Mouse (Mus musculus): Measurements from ENCODE around the gene Cntnap1. TPM values are rescaled to one million over a fixed set of nuclear protein-coding genes. Genes with fewer than 3 reads are reported as not detected.

The Cntnap1 gene
- total RNA-seq, 2 experiments from 2014 or later = 1.5 to 1.6 TPM

DNA sequence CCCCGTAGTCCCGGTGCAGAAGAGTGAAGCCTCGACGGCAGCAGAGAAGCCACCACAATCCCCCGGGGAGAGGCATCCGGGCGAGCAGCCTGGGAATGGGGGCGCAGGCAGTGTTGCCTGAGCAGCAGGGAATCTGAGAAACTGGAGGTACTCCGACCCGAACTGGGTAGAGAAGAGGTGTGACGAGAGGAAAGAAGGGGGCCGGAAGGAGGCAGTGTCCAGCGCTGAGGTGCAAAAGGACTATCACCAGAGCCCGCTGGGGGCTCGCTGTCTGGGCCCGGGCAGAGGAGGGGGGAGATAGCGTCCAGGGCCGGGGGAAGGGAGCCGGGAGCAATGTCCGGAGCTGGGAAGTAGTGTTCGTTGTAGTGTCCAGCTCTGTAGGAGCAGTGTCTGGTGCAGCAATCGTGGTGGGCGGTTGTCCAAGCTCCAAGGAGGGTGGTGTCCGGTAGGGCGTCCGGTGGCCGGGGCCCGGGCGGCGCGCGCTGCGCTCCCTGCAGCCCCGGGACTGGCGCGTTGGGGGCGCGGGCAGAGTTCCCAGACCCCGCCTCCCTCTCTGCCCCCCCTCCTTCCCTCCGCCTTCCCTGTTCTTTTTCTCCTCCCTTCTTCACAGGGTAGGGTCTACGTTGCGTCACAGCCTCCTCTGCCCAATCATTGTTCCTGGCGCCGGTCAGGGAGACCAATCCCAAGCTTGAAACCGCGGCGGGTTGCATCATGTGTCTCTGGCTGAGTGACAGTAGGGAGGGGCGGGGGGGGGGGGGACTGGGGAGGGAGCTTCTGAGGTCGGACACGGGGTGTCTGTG lies 688 bp downstream of the Cntnap1 start, which contains the start of gene Plekhh3:
TSS of gene Plekhh3 (minus strand) at position 541 of the 800 bp plus-strand sequence.
- peak; percentile 96 for DNase-seq

- peak; percentile 73 for DNase-seq
These were observed 1.6 kb downstream of the Cntnap1 start for GRCm38 (mm10) chr11:101171721-101172433.

GRCm38 (mm10) chr11:101172434-101172815 lies 2.1 kb downstream of the Cntnap1 start:
- DNase-seq = no peak

DNA sequence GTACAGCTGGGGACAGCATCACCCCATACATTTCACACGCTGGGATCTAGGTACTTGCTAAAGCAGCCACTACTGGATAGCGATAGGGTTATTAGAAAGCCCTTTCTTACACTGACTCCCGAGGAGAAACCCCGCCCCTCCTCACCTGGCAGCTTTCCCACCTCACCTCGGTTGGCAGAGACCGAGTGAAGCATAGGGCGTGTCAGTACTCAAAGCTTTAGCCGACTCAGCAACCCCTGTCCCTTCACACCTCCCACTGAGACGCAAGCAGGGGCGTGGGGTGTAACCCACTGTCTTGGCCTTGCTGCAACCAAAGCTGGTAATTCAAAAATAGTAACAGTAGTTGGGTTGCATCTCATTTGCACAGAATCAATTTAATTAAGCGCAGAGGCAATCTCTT lies 2.8 kb downstream of the Cntnap1 start:
- peak; percentile 63 for DNase-seq

DNA sequence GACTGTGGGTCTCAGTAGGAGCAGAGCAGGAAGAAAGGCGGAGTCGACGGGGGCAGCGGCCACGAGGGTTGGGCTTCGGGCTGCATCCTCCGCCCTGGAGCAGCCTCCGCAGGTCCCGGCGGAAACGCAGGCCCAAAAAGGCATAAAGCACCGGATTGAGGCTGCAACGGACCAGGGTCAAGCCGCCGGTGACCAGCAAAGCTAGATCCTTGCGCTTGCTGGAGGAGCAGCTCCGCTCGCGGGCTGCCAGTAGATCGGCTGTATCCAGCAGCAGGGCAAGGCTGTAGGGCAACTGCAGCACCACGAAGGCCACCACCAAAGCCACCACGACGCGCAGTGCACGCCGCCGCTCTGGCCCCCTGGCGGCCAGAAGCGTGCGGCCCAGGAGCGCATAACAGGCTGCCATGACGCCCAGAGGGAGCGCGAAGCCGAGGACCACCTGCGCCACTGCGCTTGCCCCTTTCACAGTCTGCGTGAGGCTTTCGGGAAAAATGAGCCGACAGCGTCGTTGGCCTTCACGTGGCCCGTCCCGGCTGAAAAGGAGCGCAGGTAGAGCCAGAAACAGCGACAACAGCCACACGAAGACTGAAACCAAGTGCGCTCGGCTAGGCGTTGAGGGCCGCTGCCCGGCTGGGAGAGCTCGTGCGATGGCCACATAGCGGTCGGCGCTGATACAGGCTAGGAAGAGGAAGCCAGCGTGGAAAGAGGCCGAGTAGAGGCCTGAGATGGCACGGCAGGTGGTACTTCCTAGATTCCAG lies 3.5 kb downstream of the Cntnap1 start:
- DNase-seq = peak; percentile 83

- no peak for DNase-seq
These were observed 4.0 kb downstream of the Cntnap1 start for GRCm38 (mm10) chr11:101174389-101174745.

DNA sequence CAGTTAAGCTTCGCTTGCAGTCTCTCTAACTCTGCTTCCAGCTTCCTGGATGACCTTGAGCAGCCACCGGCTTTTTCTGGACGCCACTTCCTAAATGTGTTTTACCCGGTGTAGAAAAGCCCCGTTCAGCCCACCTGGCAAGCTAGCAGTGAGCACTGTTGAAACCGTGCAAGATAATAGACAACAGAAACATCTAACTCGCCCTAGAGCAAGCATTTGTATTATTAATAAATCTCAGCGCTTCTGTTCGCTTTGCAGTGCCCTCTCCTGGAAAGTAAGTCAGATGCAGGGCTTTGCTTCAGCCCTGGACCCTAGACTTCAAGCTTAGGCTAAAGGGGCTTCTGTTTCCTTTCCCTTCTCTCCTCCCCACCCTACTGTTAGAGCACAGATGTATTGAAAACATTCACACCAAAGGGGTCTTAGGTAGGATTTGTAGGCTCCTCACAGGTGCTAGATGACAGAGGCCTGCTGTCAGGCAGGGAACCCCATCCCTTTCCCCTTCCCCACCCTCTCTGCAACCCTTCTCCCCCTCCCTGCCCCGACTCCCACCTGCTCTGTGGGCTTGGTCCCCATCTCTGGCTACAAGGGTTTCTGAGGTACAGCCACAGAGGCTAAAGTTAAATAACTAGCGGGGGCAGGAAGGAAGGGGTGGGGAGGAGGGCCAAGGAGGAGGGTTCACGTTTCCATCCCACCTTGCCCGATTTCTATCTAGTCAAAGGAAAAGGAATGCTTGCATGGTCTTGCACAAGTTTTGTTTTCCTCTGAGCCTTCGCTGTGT lies 4.7 kb downstream of the Cntnap1 start, which contains the start of gene Ccr10:
TSS of gene Ccr10 (minus strand) at position 593 of the 778 bp plus-strand sequence.
- no peak for DNase-seq

DNA sequence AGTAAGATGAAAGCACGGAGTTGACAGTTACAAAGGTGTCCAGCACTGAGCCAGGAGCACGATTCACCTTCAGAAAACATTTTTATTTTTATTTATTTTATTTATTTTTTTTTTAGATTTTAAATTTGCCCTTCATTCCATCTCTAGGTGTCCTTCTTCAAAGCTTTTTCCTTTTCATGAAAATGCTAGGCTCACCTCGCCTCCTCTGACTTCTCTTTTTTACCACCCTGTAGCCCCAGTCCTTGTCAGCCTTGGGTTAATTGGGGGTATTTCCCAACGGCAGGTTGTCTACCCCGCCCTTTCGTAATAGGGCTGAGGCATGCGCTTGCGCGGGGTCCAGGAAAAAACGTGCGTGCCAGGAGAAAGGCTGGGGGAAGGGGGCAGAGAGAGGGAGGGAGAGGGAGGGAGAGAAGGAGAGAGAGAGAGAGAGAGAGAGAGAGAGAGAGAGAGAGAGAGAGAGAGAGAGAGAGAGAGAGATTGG lies 5.4 kb downstream of the Cntnap1 start:
- DNase-seq = no peak

DNA sequence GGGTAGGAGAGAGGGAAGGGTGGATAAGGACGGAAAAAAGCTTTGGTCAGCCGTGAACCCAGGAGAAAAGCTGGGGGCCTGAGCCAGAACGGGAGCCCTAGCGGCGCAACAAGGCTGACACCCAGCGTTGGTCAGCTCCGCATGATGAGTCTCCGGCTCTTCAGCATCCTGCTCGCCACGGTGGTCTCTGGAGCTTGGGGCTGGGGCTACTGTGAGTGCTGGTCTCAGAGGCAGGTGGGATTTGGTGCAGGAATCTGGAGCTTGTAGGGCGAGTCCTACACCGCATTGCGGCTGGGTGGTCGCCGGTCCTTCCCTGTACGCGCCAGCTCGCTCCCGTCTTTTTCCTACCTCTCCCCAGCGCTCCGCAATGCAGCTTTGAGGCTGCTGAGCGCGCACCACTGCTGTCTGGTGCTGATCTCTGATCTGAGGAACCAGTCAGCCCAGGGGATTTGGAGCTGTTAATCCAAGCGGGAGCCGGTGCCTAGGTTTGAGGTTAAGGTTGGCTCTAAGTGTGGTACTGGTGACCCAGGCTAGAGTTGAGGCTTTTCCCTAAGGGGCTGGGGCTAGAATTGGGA lies 5.9 kb downstream of the Cntnap1 start:
- peak; percentile 63 for DNase-seq

DNA sequence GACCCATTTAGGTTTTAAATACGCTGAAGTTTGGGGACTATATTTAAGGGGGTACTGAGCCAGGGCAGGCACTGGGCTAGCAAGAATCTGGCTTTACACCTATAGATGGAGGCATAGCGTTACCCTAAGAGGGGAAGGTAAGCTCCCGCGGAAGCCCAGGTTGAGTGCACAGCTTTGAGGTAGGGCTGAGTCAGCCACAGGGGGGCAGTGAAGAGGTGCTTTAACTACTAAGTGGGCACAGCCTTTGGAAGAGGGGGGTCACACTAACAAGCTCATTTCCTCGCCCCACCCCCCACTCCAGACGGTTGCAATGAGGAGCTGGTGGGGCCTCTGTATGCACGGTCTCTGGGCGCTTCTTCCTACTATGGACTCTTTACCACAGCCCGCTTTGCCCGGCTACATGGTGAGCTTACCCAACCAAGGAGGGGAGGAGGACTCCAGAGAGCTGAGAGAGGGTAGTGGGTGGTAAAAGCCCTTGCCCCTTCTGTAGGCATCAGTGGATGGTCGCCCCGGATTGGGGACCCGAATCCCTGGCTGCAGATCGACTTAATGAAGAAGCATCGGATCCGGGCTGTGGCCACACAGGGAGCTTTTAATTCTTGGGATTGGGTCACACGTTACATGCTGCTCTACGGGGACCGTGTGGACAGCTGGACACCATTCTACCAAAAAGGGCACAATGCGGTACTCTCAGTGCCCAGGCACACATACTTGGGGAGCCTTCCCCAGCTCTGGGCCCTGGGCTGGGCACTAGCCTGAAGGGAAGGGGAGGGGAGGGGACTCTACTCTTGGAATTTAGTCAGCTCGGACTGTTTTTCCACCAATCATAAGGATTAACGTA lies 6.8 kb downstream of the Cntnap1 start:
- peak; percentile 74 for DNase-seq

- no peak for DNase-seq
These were observed 8.0 kb downstream of the Cntnap1 start for GRCm38 (mm10) chr11:101178061-101179058.

DNA sequence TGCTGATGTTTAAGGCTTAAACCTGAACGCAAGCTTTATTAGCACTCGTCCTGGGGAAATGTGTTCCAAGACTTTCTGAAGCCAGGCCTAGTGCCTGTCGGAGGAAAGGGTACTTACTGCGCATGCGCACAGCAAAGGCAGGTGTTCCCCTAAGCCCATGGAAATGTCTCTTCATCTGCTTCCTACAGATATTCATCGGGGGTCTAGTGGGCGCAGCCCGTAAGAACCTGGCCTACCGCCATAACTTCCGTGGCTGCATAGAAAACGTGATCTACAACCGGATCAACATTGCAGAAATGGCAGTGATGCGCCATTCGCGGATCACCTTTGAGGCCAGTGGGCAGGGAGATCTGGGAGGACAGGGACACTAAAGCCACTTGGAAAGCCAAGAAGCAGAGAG lies 9.0 kb downstream of the Cntnap1 start:
- DNase-seq = no peak

DNA sequence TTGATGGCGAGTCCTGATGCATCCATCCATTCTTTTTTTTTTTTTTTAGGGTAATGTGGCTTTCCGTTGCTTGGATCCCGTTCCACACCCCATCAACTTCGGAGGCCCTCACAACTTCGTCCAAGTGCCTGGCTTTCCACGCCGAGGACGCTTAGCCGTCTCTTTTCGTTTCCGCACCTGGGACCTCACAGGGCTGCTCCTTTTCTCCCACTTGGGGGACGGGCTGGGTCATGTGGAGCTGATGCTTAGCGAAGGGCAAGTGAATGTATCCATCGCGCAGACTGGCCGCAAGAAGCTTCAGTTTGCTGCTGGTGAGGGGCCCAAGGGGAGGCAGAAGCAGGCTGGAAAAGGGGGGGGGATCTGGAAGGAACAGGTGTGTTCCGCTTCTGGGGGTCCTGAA lies 9.9 kb downstream of the Cntnap1 start:
- no peak for DNase-seq

DNA sequence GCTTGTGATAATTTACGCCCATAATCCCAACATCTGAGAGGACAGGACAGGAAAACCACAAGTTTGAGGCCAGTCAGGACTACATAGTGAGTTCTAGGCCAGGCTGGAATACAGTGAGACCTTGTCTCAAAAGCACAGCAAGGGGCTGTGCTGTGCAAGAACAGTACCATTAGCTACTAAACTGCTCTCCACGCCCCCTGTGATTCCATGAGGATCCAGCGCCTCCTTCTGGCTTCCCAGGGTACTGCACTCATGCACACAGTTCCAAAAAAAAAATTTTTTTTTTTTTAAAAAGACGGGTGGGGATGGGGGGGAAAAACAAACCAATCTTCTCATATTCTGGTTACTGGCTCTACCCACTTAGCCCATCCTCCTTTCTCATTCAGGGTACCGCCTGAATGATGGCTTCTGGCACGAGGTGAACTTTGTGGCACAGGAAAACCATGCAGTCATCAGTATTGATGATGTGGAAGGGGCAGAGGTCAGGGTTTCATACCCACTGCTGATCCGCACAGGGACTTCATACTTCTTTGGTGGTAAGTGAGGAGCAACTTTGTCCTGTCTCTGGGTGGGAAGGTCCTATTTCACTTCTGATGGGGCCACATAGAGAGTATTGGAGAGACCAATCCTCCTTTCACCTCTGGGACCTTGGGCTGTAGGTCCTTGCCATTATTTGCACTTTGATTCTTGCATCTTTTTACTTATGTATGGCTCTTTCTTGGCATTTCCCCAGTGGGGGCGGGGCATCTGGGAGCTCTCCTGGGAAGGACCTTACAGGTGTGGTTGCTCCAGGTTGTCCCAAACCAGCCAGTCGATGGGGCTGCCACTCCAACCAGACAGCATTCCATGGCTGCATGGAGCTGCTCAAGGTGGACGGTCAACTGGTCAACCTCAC lies 10.8 kb downstream of the Cntnap1 start:
- peak; percentile 86 for DNase-seq

DNA sequence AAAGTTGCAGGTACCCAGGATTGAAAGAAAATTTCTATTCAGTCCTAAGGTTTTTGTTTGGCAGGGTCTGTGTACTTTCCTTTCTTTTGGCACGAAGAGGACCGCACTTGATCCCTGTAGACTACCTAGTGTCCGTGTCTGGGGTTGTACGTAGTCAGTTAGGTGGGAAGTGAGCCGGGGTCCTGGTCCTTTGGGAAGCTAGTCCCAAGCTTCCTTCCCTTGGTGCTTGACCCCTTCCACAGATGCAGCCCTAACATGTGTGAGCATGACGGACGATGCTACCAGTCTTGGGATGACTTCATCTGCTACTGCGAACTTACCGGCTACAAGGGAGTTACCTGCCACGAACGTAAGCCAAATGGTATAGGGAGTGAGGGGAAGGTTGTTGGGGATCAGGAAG lies 11.6 kb downstream of the Cntnap1 start:
- no peak for DNase-seq

DNA sequence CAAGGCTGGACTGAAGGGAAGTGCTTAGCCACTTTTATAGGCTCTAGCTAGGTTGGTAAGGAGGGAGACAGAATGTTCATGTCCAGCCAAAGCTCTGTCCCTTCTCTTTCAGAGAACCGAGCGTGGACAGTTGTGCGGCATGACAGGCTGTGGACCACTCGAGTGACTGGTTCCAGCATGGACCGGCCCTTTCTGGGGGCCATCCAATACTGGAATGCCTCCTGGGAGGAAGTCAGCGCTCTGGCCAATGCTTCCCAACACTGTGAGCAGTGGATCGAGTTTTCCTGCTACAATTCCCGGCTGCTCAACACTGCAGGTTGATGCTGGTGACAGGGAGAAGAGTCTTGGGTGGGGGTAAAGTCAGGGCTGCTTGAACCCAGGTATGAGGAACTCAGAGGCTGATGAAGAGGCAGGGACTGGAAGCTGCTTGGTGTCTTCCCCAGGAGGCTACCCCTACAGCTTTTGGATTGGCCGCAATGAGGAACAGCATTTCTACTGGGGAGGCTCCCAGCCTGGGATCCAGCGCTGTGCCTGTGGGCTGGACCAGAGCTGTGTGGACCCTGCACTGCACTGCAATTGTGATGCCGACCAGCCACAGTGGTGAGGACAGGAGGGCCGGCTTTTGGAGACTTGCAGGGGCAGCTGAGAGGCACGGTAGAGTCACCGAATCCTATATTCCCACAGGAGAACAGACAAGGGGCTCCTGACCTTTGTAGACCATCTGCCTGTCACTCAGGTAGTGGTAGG lies 12.6 kb downstream of the Cntnap1 start:
- DNase-seq = peak; percentile 70

DNA sequence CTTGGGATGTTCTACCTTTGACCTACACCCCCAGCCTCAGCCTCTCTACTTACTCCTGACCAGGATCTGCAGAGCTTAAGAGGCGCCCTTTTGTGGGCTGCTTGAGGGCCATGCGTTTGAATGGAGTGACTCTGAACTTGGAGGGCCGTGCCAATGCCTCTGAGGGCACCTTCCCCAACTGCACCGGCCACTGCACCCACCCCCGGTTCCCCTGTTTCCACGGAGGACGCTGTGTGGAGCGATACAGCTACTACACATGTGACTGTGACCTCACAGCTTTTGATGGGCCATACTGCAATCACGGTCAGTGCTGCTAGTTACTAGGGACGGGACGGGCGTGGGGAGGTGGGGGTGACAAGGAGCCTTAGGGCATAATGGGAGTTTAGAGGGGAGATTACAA lies 14.7 kb downstream of the Cntnap1 start:
- no peak for DNase-seq

DNA sequence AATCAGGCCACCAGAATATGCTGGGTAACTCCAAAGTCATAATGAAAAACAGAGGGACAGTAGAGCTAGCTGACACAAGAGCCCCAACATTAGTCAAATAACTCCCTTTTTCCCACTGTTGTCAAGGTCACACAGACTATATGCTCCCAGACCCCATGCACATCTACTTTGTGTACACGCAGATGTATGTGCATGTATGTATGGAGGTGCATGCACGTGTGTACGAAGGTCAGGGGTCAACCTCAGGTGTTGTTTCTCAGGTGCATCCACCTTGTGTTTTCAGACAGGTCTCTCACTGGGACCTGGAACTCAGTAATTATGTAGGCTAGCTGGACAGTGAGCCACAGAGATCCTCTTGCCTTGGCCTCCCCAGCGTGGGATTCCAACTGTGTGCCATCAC lies 15.1 kb downstream of the Cntnap1 start:
- no peak for DNase-seq

Data from heart, postnatal 4 days (tissue).